Mouse (Mus musculus) liver, embryonic 14.5 days (tissue): ENCODE measurements around the gene Ltbp4.
A peak's percentile ranks its signal among the peaks of the same experiment; 100 is the strongest.

Experiments used
- CTCF ChIP-seq: IDR thresholded peaks from 2 replicates; pipeline ENCODE4 v1.5.1; 2016; ENCODE audit warnings: antibody characterized with exemption, low read depth, control low read depth
- EP300 ChIP-seq: IDR thresholded peaks from 2 replicates; pipeline ENCODE4 v1.6.1; 2016; ENCODE audit warnings: antibody characterized with exemption, low read depth

DNA sequence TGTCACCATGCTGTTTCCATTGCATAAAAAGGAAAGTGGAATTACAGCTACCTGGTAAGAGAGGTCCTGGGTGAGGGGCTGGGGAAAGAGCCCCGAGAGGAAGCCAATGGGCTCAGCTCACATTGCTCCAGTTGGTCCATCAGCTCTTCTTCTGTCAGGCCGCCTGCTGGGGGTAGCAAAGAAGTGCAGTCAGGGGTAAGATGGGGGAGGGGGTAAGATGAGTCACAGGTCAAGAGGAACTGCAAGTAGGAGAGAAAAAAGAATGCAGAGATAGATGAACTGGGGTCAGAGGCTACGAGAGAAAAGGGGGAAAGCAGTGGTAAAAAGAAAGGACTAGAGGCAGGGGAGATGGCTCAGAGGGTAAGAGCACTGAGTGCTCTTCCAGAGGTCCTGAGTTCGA lies 5.1 kb upstream of the Ltbp4 start:
- TF ChIP-seq CTCF (peak; percentile 52), EP300 (no peak)
